Mouse (Mus musculus) intestine, postnatal 0 days (tissue): Measurements from ENCODE around the gene Pla2r1. TPM values are rescaled to one million over a fixed set of nuclear protein-coding genes. Genes with fewer than 3 reads are reported as not detected.

ENCODE experiments used
- ATAC-seq: fragments of 200-750 bp; cut with Nextera tagmentation; 2 replicates; pipeline ENCODE4 v1.8.0; 2017; ENCODE audit warnings: mild to moderate bottlenecking, moderate TSS enrichment, moderate library complexity
- H3K27ac ChIP-seq: fragments of 300-500 bp; sonication (generic); 2 replicates; pipeline ENCODE4 v1.5.1; 2014; ENCODE audit warnings: mild to moderate bottlenecking, low read depth, low read length, moderate library complexity
- H3K27me3 ChIP-seq: fragments of 300-500 bp; sonication (generic); replicated peaks from 2 replicates; pipeline ENCODE4 v1.6.1; 2014; ENCODE audit warnings: low read length, mixed read lengths; ENCODE audit not compliant: control insufficient read depth, insufficient read depth
- H3K36me3 ChIP-seq: fragments of 300-500 bp; sonication (generic); 2 replicates; pipeline ENCODE4 v1.6.1; 2014; ENCODE audit warnings: mild to moderate bottlenecking, moderate library complexity; ENCODE audit not compliant: control insufficient read depth, insufficient read depth
- H3K4me1 ChIP-seq: fragments of 300-500 bp; sonication (generic); replicated peaks from 2 replicates; pipeline ENCODE4 v1.6.1; 2014; ENCODE audit warnings: antibody characterized with exemption, low read length, mixed read lengths; ENCODE audit not compliant: control insufficient read depth, insufficient read depth
- H3K4me2 ChIP-seq: fragments of 300-500 bp; sonication (generic); replicated peaks from 2 replicates; pipeline ENCODE4 v1.6.1; 2014; ENCODE audit warnings: low read depth, mild to moderate bottlenecking, moderate library complexity
- H3K4me3 ChIP-seq: fragments of 300-500 bp; sonication (generic); 2 replicates; pipeline ENCODE4 v1.5.1; 2014; ENCODE audit warnings: low read depth, low read length
- H3K9ac ChIP-seq: fragments of 300-500 bp; sonication (generic); 2 replicates; pipeline ENCODE4 v1.6.1; 2014; ENCODE audit warnings: mild to moderate bottlenecking, low read depth, low read length
- H3K9me3 ChIP-seq: fragments of 300-500 bp; sonication (generic); 2 replicates; pipeline ENCODE4 v1.6.1; 2016; ENCODE audit warnings: mixed run types; ENCODE audit not compliant: control insufficient read depth
- CTCF ChIP-seq: sonication (generic); IDR thresholded peaks from 2 replicates; pipeline ENCODE4 v1.5.1; 2016; ENCODE audit warnings: low read depth, mild to moderate bottlenecking, control low read depth, antibody characterized with exemption, moderate library complexity
- WGBS: fragments of 180-500 bp; shearing (Covaris S2); extraction: QIAGEN DNeasy Blood & Tissue Kit; methylation state at CpG from one replicate; pipeline ENCODE4 v1.1.7; 2014; 5-methylcytosine and 5-hydroxymethylcytosine counted together
- polyA plus RNA-seq: library from polyadenylated mRNA; unstranded; fragments of >200 nt; fragmentation: Nextera tagmentation; extraction: Ambion mirVana; gene quantifications from 2 replicates; pipeline ENCODE4 v1.2.1, GENCODE M21; 2015

The Pla2r1 gene
- polyA plus RNA-seq, 1 experiment from 2014 or later: 0.96 TPM

- H3K9ac ChIP-seq: peak within 1 kb of the TSS; percentile 58
- TF ChIP-seq CTCF: no peak
- peaks cover 8% of the 10 kb centered on the region; the same call in 1 of the 2 replicates for H3K4me1 ChIP-seq
- peak within 1 kb of the TSS; percentile 98 for H3K4me2 ChIP-seq
- peak within 1 kb of the TSS; percentile 56 for H3K4me3 ChIP-seq
- H3K9me3 ChIP-seq: no peaks in the 10 kb centered on the region
- peak; percentile 94 for ATAC-seq
- 1% methylated on average over 46 of the region's 46 CpGs for WGBS
- no peaks in the 10 kb centered on the region for H3K36me3 ChIP-seq
- H3K27me3 ChIP-seq: no peaks in the 10 kb centered on the region
- 0 out of 2 replicates have a peak within 1 kb of the TSS, but pooled peaks have one; percentile 35 for H3K27ac ChIP-seq
Observed at GRCm38 (mm10) chr2:60382858-60383669, 170.0 kb downstream of the Pla2r1 start, which contains the start of gene Ly75. Gene Ly75, minus strand, starts transcription at chr2:60383303.

GRCm38 (mm10) chr2:60382346-60382745, 170.8 kb downstream of the Pla2r1 start:
- Histone ChIP-seq H3K4me2 (peak overlapping the region; percentile 98), H3K9me3 (no peaks in the 10 kb centered on the region), H3K9ac (peak overlapping the region; percentile 58; the same call in 1 of the 2 replicates), H3K4me1 (peaks cover 8% of the 10 kb centered on the region; the same call in 1 of the 2 replicates), H3K27ac (0 out of 2 replicates have a peak overlapping the region, but pooled peaks have one; percentile 35), H3K27me3 (no peaks in the 10 kb centered on the region), H3K36me3 (no peaks in the 10 kb centered on the region), H3K4me3 (peak overlapping the region; percentile 56)
- TF ChIP-seq CTCF: no peak
- WGBS: 52% methylated on average over 3 of the region's 3 CpGs
- peak; percentile 31; the same call in 1 of the 2 replicates for ATAC-seq

- no peak for ATAC-seq
- TF ChIP-seq CTCF: no peak
- Histone ChIP-seq H3K4me2 (no peak overlapping the region), H3K27me3 (no peaks in the 10 kb centered on the region), H3K4me1 (no peaks in the 10 kb centered on the region), H3K4me3 (no peak overlapping the region), H3K27ac (no peak overlapping the region), H3K9ac (no peak overlapping the region), H3K36me3 (no peaks in the 10 kb centered on the region), H3K9me3 (no peaks in the 10 kb centered on the region)
- 85% methylated on average over 5 of the region's 5 CpGs for WGBS
Observed at GRCm38 (mm10) chr2:60377260-60377659, 175.8 kb downstream of the Pla2r1 start.

GRCm38 (mm10) chr2:60375608-60376107, 177.4 kb downstream of the Pla2r1 start:
- Histone ChIP-seq H3K4me3 (no peak overlapping the region), H3K27me3 (no peaks in the 10 kb centered on the region), H3K9ac (no peak overlapping the region), H3K9me3 (no peaks in the 10 kb centered on the region), H3K36me3 (no peaks in the 10 kb centered on the region), H3K27ac (0 out of 2 replicates have a peak overlapping the region, but pooled peaks have one; percentile 11), H3K4me2 (0 out of 2 replicates have a peak overlapping the region, but pooled peaks have one; percentile 17), H3K4me1 (no peaks in the 10 kb centered on the region)
- ATAC-seq: peak; percentile 84
- 74% methylated on average over 15 of the region's 15 CpGs for WGBS
- TF ChIP-seq CTCF: no peak

- Histone ChIP-seq H3K9me3 (no peaks in the 10 kb centered on the region), H3K4me1 (no peaks in the 10 kb centered on the region), H3K27ac (0 out of 2 replicates have a peak overlapping the region, but pooled peaks have one; percentile 11), H3K4me2 (0 out of 2 replicates have a peak overlapping the region, but pooled peaks have one; percentile 17), H3K27me3 (no peaks in the 10 kb centered on the region), H3K4me3 (no peak overlapping the region), H3K9ac (no peak overlapping the region), H3K36me3 (no peaks in the 10 kb centered on the region)
- ATAC-seq: no peak
- 82% methylated on average over 8 of the region's 8 CpGs for WGBS
- TF ChIP-seq CTCF: no peak
Observed at GRCm38 (mm10) chr2:60375126-60375525, 178.0 kb downstream of the Pla2r1 start.

- Histone ChIP-seq H3K4me3 (no peak overlapping the region), H3K9me3 (no peaks in the 10 kb centered on the region), H3K4me1 (no peaks in the 10 kb centered on the region), H3K27ac (no peak overlapping the region), H3K27me3 (no peaks in the 10 kb centered on the region), H3K9ac (no peak overlapping the region), H3K36me3 (no peaks in the 10 kb centered on the region), H3K4me2 (no peak overlapping the region)
- WGBS: 90% methylated on average over 5 of the region's 5 CpGs
- TF ChIP-seq CTCF: no peak
- no peak for ATAC-seq
Observed at GRCm38 (mm10) chr2:60370188-60370587, 182.9 kb downstream of the Pla2r1 start.
